Mouse (Mus musculus) kidney, postnatal 25 days (tissue): ENCODE results near the gene Nucb1.
A peak's percentile ranks its signal among the peaks of the same experiment; 100 is the strongest.
"Not testable (repeated sequence)": the region's sequence is repeated elsewhere in the genome, so short reads cannot be mapped to it uniquely, and the experiment has no call there.

ENCODE experiments used
- DNase-seq, 2 experiments: peaks; one replicate each; pipeline ENCODE4 v3.0.0; 2021; ENCODE audit warnings: mixed read lengths in 2 of 2

The Nucb1 gene

DNA sequence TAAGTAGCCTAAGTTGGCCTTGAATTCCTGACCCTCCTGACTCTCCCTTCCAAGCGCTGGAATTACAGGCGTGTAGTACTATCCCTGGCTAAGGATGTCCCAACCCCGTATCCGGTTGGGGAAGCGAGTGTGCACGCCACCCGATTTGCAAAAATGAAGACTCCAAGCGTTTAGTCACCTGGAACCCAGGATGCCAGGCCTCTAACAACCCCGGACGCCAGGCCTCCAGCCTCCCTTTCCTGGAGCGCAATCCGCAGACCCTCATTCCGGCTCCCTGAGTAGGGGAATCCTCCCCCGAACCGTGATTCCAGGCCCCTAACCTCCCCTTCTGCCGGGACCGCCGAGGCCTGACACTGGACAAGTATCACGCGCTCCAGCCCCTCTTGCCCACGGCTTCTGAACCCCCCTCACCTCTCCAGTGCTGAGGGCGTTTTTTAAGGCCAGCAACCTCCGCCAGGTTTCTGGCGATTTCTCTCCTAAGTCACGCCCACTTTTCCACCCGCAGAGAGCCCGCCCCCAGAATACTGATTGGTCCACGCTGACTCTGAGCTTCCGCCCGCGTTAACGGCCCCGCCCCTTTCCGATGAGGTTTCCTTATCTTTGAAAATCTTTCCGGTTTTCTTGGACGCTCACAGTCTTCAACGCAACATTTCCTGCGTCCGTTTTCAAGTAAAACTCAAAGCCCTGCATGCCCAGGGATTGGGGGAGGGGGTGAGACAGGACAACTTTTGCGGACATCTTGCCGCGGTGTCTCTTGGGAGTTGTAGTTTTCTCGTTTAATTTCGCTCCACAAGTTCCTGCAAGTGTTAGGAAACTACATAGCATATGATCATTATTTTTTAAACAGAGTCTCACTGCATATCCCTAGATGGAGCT lies at the start of gene Nucb1:
Gene Nucb1 (minus strand): TSS at position 495 of the 876 bp plus-strand sequence.
- peak; percentile 96 to 97 for DNase-seq

DNA sequence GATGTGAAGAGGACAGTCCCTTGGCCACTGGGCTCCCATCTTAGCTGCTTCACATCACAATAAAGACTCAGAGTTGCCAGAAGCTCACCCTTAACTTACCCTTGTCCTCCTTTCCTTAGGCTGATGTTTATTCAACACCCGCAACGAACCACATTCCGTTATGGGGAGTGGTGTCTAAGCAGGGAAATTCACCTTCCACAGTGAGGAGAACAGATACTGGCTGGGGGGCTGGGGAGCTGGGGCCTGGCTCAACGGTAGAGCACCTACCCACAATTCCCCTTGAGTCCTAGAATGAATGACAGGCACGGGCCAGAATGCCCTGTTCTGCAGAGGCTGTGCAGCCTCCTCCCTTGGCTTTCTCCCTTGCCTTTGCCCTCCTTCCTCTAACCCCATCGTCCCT lies 48.7 kb upstream of the Nucb1 start:
- DNase-seq, result peak; percentile 31 to 75

DNA sequence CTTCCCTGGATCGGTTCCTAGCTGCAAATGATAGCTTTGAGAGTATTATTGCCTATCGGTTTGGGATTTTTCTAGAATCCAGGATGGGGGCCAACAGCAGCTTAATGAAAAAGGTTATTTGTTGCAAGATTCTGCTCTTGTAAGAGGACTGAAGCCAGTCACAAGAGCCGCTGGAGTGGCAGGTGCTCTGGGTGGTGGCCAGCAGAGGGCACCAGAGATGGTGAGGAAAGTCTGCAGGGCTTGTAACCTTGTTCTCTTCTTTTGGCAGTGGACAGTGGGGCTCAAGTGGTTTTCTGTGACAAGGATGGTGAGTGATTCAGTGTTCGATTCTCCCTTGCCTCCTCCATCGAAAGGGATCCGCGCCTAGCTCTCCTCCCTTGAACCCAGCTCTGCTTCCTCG lies 45.6 kb upstream of the Nucb1 start:
- peak; percentile 88 for DNase-seq

DNA sequence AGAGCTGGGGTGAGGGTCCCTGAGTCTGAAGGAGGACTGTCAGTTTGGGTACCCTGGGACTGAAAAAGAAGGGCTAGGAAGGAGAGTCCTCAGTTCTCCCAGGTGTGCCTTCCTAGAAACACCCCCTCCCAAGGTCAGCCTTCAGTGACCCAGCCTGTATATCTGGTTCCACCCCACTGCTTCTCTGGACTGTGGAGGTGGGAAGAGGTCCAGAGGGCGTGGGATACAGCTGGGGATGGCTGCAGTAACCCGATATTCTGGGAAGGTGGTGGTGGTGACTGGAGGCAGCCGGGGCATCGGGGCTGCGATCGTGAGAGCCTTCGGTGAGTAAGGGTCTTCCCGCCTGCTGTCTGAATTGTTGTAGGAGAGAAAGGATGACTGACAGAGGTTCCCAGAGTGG lies 44.5 kb upstream of the Nucb1 start, which contains the start of gene Hsd17b14:
Gene Hsd17b14 (plus strand): TSS at position 150 of the 400 bp plus-strand sequence.
- peak in 1 of 2 experiments; percentile 53 for DNase-seq

DNA sequence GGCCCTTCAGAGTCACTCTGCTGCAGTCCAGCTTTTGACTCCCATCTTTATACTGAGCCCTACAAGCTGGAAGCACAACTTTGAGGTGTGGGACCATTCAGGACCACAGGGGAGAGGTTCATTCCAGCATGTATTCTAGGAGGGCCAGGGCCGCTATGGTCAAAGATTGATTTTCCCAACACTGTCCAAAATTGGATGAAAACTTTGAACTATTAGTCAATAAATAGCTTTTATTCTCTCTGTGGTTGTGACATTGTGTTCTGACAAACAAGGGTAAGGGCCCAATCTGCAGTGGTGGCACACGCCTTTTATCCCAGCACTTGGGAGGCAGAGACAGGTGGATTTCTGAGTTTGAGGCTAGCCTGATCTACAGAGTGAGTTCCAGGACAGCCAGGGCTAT lies 43.8 kb upstream of the Nucb1 start:
- DNase-seq, result no peak

DNA sequence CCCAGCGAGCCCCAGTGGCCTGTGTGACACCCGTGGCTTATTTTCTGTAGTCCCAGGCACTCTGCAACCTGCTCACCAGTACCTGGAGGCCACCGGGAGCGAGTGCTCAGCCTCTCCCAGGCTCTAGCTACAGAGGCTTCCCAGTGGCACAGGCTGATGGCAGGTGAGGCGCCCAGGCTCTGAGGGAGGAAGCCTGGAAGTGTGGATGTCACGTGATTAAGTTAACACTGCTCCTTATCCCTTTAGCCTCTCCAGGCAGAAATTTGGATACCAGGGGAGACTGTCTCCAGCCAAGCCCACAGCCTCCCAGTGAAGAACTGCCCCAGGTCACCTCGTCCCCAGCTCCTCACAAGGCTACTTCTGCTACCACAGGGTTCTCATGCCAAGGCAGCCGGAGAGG lies 43.3 kb upstream of the Nucb1 start:
- no peak for DNase-seq

DNA sequence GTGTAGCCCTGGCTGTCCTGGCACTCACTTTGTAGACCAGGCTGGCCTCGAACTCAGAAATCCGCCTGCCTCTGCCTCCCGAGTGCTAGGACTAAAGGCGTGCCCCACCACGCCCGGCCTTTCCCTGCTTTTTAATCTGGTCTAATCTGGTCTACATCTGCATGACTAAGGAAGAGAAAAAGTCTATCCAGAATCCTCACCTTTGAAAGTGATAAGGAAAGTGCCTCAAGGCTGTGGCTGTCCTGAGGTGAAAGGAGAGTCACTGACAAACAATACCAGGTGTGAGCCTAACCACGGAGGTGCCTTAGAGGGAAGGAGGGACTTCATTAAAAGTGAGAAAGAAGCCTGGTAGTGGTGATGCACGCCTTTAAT lies 41.3 kb upstream of the Nucb1 start:
- DNase-seq, result no peak

DNA sequence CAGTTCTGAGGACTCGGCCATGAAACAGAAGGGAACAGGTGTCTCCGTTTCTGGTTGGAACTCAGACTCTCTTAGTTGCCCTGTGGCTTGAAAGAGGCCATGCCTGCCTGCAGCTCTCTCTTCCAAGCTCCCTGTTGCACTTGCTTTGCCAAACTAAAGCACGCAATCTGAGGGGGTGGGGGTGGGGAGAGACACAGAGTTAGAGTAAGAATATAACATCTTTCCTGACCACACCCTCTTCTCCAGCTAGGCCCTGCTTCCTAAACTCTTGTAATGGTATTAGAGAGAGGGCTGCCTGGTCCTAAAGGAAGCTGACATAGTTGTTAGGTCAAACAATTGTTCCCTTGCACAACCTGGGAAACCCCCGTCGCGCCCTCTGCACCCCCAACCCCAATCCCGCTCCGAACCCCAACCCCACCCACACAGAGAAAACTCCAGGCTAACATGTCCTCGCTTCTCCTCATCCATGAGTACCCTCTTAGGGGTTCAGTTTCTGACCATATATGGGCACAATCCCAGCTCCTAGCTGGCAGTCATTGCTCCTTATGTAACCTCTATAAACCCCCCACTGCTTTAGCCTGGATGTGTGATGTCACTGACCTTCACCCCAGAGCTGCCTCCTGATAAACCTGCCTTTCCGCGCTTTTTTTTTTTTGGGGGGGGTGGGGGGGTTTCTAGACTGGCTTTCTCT lies 40.8 kb upstream of the Nucb1 start:
- DNase-seq, result no peak

DNA sequence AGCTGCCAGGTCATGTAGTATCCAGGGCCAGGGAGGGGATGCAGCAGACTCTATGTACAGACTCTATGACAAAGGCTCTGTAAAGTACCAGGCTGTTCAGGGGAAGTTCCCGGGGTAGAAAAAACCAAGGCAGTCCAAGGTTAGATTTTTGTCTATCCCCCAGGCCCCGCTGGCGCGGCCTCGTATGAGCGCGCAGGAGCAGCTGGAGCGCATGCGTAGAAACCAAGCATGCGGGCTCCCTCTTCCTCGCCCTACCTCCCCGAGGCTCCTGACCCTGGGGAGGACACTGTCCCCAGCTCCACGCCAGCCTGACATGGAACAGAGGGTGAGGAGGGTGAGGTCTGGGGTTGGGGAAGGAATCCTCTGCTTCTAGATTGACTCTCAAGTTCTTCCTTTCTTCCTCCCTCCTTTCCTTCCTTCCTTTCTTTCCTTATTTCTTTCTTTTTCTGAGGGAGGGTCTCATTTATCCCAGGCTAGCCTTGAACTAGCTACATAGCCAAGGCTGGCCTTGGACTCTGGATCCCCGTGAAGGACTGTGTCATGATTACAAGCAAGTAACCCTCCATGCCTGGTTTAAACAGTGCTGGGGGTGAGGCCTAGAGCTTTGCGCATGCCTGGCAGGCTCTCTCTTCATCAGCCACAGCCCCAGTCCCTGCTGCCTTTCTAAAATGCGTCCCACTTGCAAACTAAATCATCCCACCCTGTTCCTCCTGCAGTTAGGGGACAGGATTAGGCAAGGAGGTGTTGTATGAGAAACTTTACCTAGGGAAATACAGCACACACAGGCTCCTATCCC lies 39.6 kb upstream of the Nucb1 start:
- DNase-seq, result no peak

DNA sequence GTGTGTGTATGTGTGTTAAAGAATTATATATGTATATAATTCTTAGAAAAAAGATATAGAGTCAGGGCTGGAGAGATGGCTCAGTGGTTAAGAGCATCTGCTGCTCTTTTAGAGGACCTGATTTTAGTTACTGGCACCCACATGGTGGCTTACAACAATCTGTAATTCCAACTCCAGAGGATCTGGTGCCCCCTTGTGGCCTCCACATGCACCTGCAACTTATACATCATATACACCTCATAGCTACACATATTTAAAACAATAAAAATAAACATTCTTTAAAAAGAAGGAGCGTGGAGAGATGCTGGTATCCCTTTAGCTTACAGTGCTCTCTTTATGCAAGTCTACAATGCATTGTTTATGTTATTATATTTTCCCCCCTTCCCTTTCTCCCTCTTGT lies 34.3 kb upstream of the Nucb1 start:
- DNase-seq, result no peak

DNA sequence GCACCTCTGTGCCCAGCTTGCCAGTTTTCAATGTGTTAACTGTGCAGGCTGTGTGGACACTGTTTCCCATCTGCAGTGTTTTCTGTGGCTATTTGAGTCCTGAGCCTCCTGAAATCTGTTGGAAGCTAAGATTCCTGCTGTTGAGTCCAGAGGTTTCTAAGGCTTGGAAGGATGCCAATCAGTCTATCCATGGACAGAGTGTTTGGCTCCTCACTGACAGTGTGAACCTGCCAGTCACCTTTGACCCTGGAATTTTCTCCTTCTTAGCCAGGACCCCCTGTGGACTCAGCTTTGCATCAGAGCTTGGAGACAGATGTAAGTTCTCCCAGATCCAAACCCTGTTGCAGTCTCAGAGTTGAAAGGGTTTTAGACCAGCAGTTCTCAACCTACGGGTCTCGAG lies 30.0 kb upstream of the Nucb1 start:
- peak; percentile 30 to 61 for DNase-seq

DNA sequence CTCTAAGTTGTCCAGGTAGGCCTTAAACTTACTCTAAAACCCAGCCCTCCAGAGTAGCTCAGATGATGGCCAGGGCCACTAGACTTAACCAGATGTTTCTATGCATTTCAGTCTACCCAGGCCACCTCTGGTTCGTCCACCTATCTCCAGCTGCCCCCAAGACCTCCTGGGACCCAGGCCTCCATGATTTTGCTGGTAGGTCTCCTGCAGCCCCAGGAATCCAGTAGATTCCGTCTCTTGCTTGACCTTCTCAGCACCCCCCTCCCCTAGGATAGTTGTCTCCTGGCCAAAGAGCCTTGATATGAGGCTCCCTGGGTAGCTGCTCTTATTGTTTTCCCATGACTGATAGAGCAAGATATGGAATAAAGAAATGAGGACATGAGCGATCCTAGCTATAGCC lies 28.9 kb upstream of the Nucb1 start:
- DNase-seq, result no peak

DNA sequence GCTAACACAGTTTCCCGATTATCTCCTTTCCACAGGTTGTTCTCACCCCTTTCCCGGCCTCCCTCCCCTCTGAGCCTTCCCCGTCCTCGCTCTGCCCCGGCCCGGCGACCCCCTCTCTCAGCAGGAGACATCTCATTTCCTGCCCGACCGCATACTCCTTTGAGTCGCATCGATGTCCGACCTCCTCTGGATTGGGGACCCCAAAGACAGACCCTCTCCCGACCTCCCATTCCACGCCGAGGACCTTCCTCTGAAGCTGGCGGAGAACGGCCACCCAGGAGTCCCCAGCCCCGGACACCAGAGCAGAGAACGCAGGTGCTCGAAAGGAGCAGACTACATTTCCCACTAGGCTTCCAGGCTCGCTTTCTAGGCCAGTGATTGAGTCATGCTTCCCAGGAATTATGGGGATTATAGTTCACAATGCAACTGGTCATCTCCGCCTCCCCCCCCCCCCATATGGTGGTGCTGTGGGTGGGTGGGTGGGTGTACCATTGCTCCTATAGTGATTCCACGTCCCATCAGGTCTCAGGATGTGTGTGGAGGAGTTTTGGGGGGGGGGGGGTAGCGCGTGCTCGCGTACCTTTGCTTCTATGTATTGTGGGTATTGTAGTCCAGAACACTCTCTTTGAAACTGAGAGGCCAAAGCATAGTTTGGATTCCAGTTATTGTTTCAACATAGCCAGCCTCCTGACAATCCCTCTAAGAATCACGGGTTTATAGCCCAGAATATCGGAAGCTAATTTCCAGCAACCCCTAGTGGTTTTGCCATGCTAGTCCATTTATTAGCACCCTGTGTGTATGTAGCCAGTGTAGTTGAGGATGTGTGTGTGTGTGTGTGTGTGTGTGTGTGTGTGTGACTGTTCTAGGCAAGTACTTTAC lies 28.2 kb upstream of the Nucb1 start:
- peak; percentile 63 to 75 for DNase-seq

DNA sequence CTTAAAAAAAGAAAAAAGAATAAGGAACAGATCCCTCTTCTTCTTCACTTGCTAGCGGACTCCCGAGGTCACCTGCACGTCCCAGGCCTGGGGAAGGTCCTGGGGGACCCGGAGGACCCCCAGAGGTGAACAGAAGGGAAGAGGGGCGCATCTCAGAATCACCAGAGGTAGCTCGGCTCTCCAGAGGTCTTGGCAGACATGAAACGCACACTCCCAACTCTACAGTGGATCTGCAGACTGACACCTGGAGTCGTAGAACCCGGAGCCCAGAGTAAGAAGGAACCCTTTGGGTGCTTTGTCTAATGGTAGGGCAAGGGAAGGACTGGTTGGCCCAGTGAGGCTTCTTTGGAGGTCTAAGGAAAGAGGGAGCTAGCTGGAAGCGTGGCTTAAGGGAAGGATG lies 27.4 kb upstream of the Nucb1 start:
- no peak for DNase-seq

DNA sequence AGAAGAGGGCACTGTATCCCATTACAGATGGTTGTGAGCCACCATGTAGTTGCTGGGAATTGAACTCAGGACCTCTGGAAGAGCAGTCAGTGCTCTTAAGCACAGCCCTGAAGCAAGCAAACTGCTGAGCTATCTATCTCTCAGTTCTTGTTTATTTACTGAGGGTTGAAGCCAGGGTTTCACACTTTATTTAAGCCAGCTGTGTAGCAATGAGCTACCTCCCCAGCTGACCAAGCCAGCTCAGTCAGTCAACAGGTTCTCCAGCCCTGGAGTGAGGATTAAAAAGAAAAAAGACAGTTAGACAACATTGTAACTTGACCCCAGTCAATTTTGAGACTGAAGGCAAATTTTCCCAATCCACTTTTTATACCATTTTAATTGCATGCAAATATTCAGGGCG lies 25.5 kb upstream of the Nucb1 start:
- DNase-seq, result no peak

DNA sequence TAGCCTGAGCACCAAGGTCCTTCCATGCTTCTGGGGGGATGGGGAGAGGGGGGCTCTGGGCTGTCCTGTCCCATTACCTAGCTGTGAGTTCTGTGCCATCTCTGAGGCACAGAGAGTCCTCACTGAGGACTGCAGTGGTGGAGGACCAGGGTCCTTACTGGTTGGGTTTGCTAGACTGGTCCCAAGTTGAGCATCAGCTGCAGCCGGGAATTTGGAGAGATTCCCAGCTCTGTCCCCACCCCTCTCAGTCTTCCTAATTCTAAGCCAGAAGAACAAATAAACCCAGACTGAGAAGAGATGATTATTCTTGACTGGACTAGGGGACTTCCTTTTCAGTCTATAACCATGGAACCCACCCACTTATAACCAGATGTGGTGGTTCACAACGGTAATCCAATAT lies 20.4 kb upstream of the Nucb1 start:
- no peak for DNase-seq

DNA sequence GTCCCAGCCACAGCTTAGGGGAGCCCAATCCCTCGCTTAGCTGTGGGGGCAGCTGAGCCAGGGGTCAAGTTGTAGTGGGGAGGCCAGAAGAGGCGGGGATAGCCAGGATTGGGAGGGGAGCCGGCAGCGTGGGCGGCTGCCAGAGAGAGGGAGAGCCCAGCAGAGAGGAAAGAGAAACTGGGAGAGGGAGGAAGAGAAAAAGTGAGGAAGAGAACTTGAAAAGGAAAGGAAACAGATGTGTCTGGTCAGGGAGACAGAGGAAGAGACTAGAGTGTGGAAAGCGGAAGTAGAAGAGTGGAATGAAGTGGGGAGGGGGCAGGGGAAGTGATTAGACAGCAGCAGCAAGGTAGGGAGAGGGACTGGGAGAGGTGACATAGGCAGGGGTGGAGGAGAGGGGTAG lies 19.3 kb upstream of the Nucb1 start:
- no peak for DNase-seq

DNA sequence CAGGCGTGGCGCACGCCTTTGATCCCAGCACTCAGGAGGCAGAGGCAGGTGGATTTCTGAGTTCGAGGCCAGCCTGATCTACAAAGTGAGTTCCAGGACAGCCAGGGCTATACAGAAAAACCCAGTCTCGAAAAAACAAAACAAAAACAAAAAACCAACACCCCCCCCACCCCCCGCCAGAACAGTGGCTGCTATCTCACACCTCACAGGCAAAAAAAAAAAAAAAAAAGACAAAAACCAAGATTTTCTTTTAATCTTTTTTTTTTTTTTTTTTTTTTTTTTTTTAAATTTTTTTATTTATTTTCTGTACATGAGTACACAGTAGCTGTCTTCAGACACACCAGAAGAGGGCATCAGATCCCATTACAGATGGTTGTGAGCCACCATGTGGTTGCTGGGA lies 17.0 kb upstream of the Nucb1 start:
- not testable (repeated sequence) for DNase-seq

DNA sequence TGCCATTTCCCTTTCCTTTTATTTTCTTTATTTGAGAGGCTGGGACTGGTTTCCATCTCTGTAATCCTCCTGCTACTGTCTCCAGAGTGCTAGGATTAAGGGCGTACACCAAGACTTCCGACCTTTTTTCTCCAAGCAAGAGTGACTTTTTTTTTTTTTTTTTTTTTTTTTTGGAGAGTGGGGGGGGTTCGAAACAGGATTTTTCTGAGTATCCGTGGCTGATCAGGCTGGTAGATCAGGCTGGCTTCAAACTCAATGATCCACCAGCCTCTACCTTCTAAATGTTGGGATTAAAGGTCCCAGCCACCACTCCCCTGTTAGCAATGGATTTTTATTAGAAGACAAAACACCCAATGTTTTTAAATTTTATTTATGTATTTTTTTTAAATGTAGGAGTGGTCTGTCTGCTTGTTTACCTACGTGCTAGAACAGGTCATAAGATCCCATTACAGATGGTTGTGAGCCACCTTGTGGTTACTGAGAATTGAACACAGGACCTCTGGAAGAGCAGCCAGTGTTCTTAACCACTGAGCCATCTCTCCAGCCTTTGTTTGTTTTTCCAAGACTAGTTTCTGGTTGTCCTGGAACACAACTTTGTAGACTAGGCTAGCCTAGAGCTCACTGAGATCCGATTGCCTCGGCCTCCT lies 16.4 kb upstream of the Nucb1 start:
- DNase-seq, result peak; percentile 39 to 41

DNA sequence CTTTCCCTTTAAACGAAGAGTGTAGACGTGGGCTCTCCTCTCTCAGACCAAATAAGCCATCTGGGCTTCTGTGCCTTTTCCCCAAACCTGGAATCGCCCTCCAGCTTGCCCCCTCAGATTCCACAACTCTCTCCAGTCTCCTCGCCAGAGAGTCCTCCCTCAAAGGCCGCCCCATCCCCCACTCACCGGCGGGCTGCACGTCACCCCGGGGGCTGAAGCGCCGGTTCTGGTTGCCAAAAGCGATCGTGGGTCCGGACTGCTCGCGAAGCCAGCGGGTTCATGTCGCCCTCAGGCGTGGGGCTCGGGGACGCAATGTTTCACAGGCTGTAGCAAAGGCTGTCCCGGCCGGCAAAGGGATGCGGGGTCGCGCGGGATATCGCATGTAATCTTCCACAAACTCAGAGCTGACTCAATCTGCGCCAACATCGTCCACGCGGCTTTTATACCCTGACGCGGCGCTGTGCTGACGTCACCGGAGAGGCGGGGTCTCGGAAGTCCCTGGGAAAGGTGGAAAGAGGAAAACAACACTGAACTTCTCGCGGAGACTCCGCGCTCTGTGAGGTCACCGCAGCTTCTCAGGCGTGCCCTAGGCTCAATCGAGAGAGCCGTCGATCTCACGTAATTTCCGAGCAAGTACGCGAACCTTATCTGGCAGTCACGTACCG lies 15.7 kb upstream of the Nucb1 start, which contains the start of the genes Ppp1r15a and Plekha4:
Gene Ppp1r15a (minus strand): TSS at position 460 of the 665 bp plus-strand sequence.
Gene Plekha4 (plus strand): TSS at position 522 of the 665 bp plus-strand sequence.
- DNase-seq, result peak; percentile 95 to 96
